Mouse (Mus musculus) liver, adult 2 months (tissue): ENCODE measurements around the gene Hs3st6. TPM values are rescaled to one million over a fixed set of nuclear protein-coding genes. Genes with fewer than 3 reads are reported as not detected.

Experiments
- DNase-seq: peaks from one replicate; pipeline ENCODE4 v3.0.0-alpha.2; 2011; ENCODE audit warnings: low read depth, low spot score; ENCODE audit errors: extremely low read depth
- H3K27ac ChIP-seq: fragments of 200-500 bp; replicated peaks from 2 replicates; pipeline ENCODE4 v1.5.1; 2012; ENCODE audit warnings: low read depth, mild to moderate bottlenecking, control low read depth, inconsistent platforms, low read length; ENCODE audit not compliant: insufficient read depth
- H3K27me3 ChIP-seq: fragments of 200-500 bp; 2 replicates; pipeline ENCODE4 v1.6.1; 2012; ENCODE audit warnings: mild to moderate bottlenecking, moderate library complexity, low read length, inconsistent platforms; ENCODE audit not compliant: control insufficient read depth, insufficient read depth
- H3K36me3 ChIP-seq: fragments of 200-500 bp; 2 replicates; pipeline ENCODE4 v1.6.1; 2012; ENCODE audit warnings: low read length, inconsistent platforms; ENCODE audit not compliant: control insufficient read depth, insufficient read depth
- H3K4me1 ChIP-seq: fragments of 200-500 bp; 2 replicates; pipeline ENCODE4 v1.6.1; 2011; ENCODE audit warnings: low read length; ENCODE audit not compliant: control insufficient read depth, insufficient read depth
- H3K4me3 ChIP-seq: fragments of 200-500 bp; 2 replicates; pipeline ENCODE4 v1.5.1; 2011; ENCODE audit warnings: low read depth, mild to moderate bottlenecking, control low read depth, low read length, moderate library complexity; ENCODE audit not compliant: insufficient read depth
- H3K79me2 ChIP-seq: fragments of 200-500 bp; 2 replicates; pipeline ENCODE4 v1.6.1; 2012; ENCODE audit warnings: inconsistent platforms, mild to moderate bottlenecking, low read length, moderate library complexity; ENCODE audit not compliant: control insufficient read depth, insufficient read depth
- H3K9ac ChIP-seq: fragments of 200-500 bp; 2 replicates; pipeline ENCODE4 v1.6.1; 2012; ENCODE audit warnings: low read depth, mild to moderate bottlenecking, control low read depth, inconsistent platforms, low read length
- CTCF ChIP-seq: fragments of 200-500 bp; IDR thresholded peaks from 2 replicates; pipeline ENCODE4 v1.5.1; 2011; ENCODE audit warnings: low read depth, low read length, control low read depth
- POLR2A ChIP-seq: fragments of 200-500 bp; IDR thresholded peaks from 2 replicates; pipeline ENCODE4 v1.6.1; 2011; ENCODE audit warnings: low read length, control low read depth; ENCODE audit not compliant: insufficient read depth; ENCODE audit errors: extremely low read depth
- WGBS: fragments of 180-500 bp; shearing (Covaris S2); methylation state at CpG from one replicate; pipeline ENCODE4 v1.1.7; 2018; 5-methylcytosine and 5-hydroxymethylcytosine counted together
- polyA plus RNA-seq: library from polyadenylated mRNA; depleted of rRNA; stranded (reverse); fragments of >200 nt; gene quantifications from 2 replicates; pipeline ENCODE4 v1.2.3, GENCODE M21; 2012; rRNA removed
- total RNA-seq: library from RNA; depleted of rRNA; stranded (reverse); fragments of >200 nt; gene quantifications from 2 replicates; pipeline ENCODE4 v1.2.3, GENCODE M21; 2014; rRNA removed

Hs3st6 gene
- total RNA-seq (0.74 and 1.2 TPM in 2 replicates), polyA plus RNA-seq (2.3 and 3.9 TPM in 2 replicates)

DNA sequence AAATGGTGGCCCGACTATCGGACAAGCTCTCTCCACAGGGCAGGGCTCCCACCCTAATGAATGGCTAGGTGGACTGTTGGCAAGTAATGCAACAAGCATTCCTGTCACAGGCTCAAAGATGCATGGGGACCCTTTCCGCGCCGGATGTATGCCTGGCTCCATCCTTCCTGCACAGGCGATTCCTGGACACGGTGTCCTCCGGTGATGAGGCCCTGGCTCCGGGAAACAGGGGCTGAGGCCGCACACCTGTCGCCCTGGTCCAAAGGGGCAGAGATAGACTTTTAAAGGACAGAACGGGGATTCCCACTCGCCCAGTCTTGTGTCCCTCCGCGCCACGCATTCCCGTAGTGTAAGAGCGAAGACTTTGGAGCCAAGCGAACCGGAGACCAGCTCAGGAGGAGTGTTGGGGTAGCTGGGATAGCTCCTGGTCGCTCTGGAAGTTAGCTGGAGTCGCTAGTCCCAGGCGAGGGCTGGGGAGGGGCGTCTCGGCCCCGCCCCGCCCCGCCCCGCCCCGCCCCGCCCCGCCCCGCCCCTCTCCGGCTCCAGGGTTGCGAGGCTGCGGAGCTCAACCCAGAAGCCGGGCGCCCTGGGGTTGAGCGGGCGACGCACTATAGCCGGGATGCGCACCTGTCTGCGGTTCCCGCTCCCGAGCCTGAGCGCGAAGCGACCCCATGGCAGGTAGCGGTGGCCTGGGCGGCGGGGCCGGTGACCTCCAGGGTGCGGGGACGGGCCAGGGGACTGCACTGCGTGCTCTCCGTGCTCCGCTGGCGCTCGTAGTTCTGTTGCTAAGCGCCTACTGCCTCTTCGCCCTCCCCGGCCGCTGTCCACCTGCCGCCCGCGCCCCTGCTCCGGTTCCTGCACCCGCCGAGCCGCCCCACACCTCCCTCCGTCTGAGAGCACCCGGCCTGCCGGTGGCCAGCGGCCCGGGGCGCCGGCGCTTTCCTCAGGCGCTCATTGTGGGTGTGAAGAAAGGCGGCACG, at the start of gene Hs3st6:
Gene Hs3st6, plus strand, starts transcription at position 574 of the 980 bp plus-strand sequence.
- TF ChIP-seq POLR2A (0 out of 2 replicates have a peak, but pooled peaks have one; percentile 27), CTCF (no peak)
- H3K27me3 ChIP-seq = peaks cover 7% of the 10 kb centered on the region; the same call in 1 of the 2 replicates

DNA sequence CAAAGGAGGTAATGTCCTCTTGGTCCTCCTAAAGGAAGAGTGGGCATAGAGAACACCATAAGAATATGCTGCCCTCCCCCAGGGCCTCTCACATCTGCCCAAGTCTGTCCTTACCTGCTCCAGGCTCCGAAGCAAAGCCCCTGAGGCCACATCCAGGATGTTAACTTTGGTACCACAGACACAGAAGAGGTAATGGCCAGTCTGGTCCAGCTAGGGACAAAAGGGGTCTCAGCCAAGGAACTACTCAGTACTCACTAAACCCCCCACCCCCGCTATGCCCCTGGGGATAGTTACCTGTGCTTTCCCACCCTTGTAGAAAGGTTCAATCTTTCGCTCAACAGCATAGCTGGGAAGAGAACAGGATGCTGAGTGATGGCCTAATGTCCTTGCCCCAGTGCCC, 47.0 kb upstream of the Hs3st6 start:
- Histone ChIP-seq H3K9ac (no peak overlapping the region), H3K36me3 (peaks cover 4% of the 10 kb centered on the region; the same call in 1 of the 2 replicates)
- 99% methylated on average over 3 of the region's 3 CpGs for WGBS

More for the DNA sequence above, at the start of gene Hs3st6:
- no peaks in the 10 kb centered on the region for H3K79me2 ChIP-seq
- WGBS = under 1% methylated on average over 76 of the region's 82 CpGs
- peaks cover 6% of the 10 kb centered on the region; the same call in 1 of the 2 replicates for H3K4me1 ChIP-seq
- no peaks in the 10 kb centered on the region for H3K36me3 ChIP-seq
- H3K4me3 ChIP-seq = peak within 1 kb of the TSS; percentile 55
- no peak within 1 kb of the TSS for H3K27ac ChIP-seq
- peak within 1 kb of the TSS; percentile 65 for H3K9ac ChIP-seq
- no peak for DNase-seq

DNA sequence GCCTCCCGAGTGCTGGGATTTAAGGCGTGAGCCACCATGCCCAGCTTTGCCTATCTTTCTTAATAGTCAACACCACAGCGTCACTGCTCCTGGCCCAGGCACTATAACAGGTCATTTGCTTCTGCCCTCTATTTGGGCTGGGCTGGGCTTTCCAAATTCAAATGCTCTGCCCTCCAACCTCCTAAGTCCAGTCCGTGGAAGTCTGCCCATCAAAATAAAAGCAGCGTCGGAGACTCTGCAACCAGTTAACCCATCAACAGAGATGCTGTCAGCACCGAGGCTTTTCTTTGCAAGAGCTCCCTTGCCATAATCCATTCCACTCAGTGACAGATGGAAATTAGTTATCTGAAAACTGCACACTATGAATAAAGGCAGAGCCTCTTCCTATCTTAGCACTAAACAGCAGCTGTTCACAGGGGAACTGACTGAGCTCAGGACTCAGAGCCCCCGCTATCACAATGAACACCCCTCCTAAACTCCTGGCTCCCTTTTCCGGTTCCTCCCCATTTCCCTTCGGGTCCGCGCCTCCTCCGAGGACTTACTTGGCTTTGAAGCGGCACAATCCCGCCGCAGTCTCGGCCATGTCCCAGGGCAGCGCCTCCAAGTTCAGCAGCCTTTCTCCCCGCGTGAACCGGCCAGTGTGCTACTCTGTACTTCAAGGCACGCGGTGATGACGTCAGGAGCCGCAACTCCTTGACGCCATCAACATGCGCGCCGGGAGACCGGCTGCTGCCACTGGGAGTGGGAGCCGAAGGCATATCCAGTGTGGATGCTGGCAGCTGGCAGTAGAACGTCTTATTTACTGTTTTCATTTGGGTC, 45.6 kb upstream of the Hs3st6 start, which contains the start of gene Tbl3:
Gene Tbl3, minus strand, starts transcription at position 679 of the 819 bp plus-strand sequence.
- no peaks in the 10 kb centered on the region for H3K79me2 ChIP-seq
- peak; percentile 90 for DNase-seq
- H3K27ac ChIP-seq = peak within 1 kb of the TSS; percentile 81
- H3K4me1 ChIP-seq = peaks cover 1% of the 10 kb centered on the region; the same call in 1 of the 2 replicates
- under 1% methylated on average over 32 of the region's 32 CpGs for WGBS
- H3K9ac ChIP-seq = peak within 1 kb of the TSS; percentile 65
- peaks cover under 1% of the 10 kb centered on the region; the same call in 1 of the 2 replicates for H3K36me3 ChIP-seq
- no peaks in the 10 kb centered on the region for H3K27me3 ChIP-seq
- TF ChIP-seq CTCF (no peak), POLR2A (peak; percentile 43; the same call in 1 of the 2 replicates)
- H3K4me3 ChIP-seq = peak within 1 kb of the TSS; percentile 71

More for the DNA sequence above, 47.0 kb upstream of the Hs3st6 start:
- Histone ChIP-seq H3K27ac (no peak overlapping the region), H3K4me1 (peaks cover 1% of the 10 kb centered on the region; the same call in 1 of the 2 replicates), H3K4me3 (no peak overlapping the region), H3K79me2 (no peaks in the 10 kb centered on the region), H3K27me3 (no peaks in the 10 kb centered on the region)
- no peak for DNase-seq
- no peak for TF ChIP-seq CTCF
- no peak for TF ChIP-seq POLR2A

DNA sequence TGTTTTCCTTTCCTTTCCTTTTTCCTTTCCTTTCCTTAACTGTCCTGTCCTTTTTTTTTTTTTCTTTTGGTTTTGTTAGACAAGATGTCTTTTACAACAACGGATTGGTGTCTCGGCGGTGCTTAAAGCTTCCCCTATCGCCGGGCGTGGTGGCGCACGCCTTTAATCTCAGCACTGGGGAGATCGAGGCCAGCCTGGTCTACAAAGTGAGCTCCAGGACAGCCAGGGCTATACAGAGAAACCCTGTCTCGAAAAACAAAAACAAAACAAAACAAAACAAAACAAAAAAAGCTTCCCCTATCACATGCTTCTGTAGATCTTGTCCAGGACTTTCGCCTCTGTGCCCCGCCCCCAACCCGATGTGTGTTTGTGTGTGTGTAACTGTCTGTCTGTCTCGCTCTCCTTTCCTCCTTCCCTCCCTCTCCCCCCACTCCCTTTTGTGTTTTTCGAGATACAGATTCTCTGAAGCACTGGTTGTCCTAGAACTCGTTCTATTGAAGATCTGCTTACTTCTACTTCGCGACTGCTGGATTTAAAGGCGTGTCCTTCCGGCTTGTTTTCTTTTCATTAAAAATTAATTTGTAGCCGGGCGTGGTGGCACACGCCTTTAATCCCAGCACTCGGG, 44.9 kb upstream of the Hs3st6 start:
- DNase-seq = peak; percentile 46
- WGBS = 1% methylated on average over 24 of the region's 24 CpGs

DNA sequence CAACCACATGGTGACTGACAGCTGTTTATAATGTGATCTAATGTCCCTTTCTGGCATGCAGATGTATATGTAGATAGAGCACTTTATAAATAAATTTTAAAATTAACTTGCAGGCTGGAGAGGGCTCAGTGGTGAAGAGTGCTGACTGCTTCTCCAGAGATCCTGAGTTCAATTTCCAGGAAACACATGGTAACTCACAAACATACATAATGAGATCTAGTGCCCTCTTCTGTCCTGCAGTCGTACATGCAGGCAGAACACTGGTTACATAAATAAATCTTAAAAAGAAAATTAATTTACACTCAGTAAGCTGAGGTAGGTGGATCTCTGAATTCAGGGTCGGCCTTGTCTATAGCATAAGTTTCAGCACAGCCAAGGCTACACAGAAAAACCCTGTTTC, 44.1 kb upstream of the Hs3st6 start:
- TF ChIP-seq POLR2A (no peak), CTCF (no peak)
- Histone ChIP-seq H3K4me3 (no peak overlapping the region), H3K36me3 (no peaks in the 10 kb centered on the region), H3K27me3 (no peaks in the 10 kb centered on the region), H3K27ac (no peak overlapping the region), H3K79me2 (no peaks in the 10 kb centered on the region), H3K9ac (no peak overlapping the region), H3K4me1 (peaks cover 1% of the 10 kb centered on the region; the same call in 1 of the 2 replicates)
- DNase-seq = peak; percentile 60
- WGBS = 32% methylated on average over 2 of the region's 2 CpGs

More for the DNA sequence above, 44.9 kb upstream of the Hs3st6 start:
- Histone ChIP-seq H3K27ac (peak overlapping the region; percentile 70), H3K27me3 (no peaks in the 10 kb centered on the region), H3K36me3 (no peaks in the 10 kb centered on the region), H3K9ac (peak overlapping the region; percentile 65), H3K4me1 (peaks cover 1% of the 10 kb centered on the region; the same call in 1 of the 2 replicates), H3K4me3 (peak overlapping the region; percentile 71), H3K79me2 (no peaks in the 10 kb centered on the region)
- TF ChIP-seq POLR2A = no peak
- TF ChIP-seq CTCF = no peak
